Mouse (Mus musculus) hindbrain, embryonic 15.5 days (tissue): Measurements from ENCODE around the gene Ubr2. TPM values are rescaled to one million over a fixed set of nuclear protein-coding genes. Genes with fewer than 3 reads are reported as not detected.

ENCODE experiments used
- ATAC-seq: fragments of 200-750 bp; cut with Nextera tagmentation; 2 replicates; pipeline ENCODE4 v1.8.0; 2017; ENCODE audit warnings: low read depth, moderate number of reproducible peaks, moderate TSS enrichment; ENCODE audit not compliant: low FRiP score
- H3K27ac ChIP-seq: fragments of 300-500 bp; sonication (generic); replicated peaks from 2 replicates; pipeline ENCODE4 v1.5.1; 2015; ENCODE audit warnings: mild to moderate bottlenecking, inconsistent platforms
- H3K27me3 ChIP-seq: fragments of 300-500 bp; sonication (generic); 2 replicates; pipeline ENCODE4 v1.6.1; 2015; ENCODE audit warnings: control low read depth, inconsistent platforms
- H3K36me3 ChIP-seq: fragments of 300-500 bp; sonication (generic); 2 replicates; pipeline ENCODE4 v1.6.1; 2015; ENCODE audit warnings: control low read depth, inconsistent platforms
- H3K4me1 ChIP-seq: fragments of 300-500 bp; sonication (generic); replicated peaks from 2 replicates; pipeline ENCODE4 v1.6.1; 2015; ENCODE audit warnings: control low read depth, inconsistent platforms
- H3K4me2 ChIP-seq: fragments of 300-500 bp; sonication (generic); 2 replicates; pipeline ENCODE4 v1.6.1; 2015; ENCODE audit warnings: moderate library complexity, mild to moderate bottlenecking, inconsistent platforms
- H3K4me3 ChIP-seq: fragments of 300-500 bp; sonication (generic); 2 replicates; pipeline ENCODE4 v1.5.1; 2015; ENCODE audit warnings: mild to moderate bottlenecking, inconsistent platforms
- H3K9ac ChIP-seq: fragments of 300-500 bp; sonication (generic); 2 replicates; pipeline ENCODE4 v1.6.1; 2015; ENCODE audit warnings: inconsistent platforms
- H3K9me3 ChIP-seq: fragments of 300-500 bp; sonication (generic); 2 replicates; pipeline ENCODE4 v1.6.1; 2016; ENCODE audit warnings: control low read depth, inconsistent platforms
- WGBS: fragments of 180-500 bp; shearing (Covaris S2); methylation state at CpG from one replicate; pipeline ENCODE4 v1.1.7; 2015; 5-methylcytosine and 5-hydroxymethylcytosine counted together
- polyA plus RNA-seq: library from polyadenylated mRNA; unstranded; fragments of >200 nt; fragmentation: Nextera tagmentation; extraction: Ambion mirVana; gene quantifications from 2 replicates; pipeline ENCODE4 v1.2.1, GENCODE M21; 2015

The Ubr2 gene
- polyA plus RNA-seq, 1 experiment from 2014 or later, result 16.5 TPM

DNA sequence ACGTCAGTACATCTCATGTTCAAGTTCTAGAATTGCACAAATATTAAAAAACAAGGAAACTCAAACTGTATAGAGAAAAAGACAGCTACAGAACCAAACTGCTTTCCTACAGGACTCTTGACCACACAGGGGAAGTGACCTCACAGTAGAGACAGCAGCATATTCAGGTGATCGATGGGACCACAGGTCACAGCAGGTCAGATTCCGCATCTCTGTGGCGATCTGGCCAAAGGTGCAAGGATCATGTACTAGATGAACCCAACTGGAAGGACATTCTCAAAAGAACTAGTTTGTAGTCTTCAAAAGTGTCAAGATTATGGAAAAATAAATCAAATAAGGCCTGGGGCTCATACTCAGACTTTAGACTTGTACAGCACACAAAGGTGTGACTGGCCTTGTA, 11.5 kb downstream of the Ubr2 start:
- H3K4me1 ChIP-seq, result no peaks in the 10 kb centered on the region
- 94% methylated on average over 4 of the region's 4 CpGs for WGBS
- no peak overlapping the region for H3K4me3 ChIP-seq
- no peaks in the 10 kb centered on the region for H3K9me3 ChIP-seq
- H3K36me3 ChIP-seq, result peaks cover 24% of the 10 kb centered on the region
- H3K27me3 ChIP-seq, result no peaks in the 10 kb centered on the region
- no peak overlapping the region for H3K9ac ChIP-seq
- H3K4me2 ChIP-seq, result no peak overlapping the region
- ATAC-seq, result no peak
- H3K27ac ChIP-seq, result no peak overlapping the region

DNA sequence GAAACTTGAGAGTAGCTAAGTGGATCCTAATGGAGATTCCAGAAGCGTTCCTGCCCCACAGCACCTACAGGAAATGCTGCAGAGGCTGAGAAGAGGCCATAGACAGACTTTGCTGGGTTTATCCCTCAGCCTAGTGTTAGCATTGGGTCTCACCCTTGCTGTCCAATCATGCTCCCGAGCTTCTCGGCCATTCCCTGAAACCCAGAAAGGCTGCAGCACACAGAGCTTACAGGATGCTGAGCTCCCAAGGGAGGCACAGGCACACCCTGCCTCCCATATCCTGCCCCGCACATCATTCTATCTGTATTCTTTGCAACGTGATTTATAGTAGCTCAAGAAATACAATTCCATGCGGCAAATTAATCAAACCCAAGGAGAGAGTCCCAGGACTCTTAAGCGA, 13.9 kb downstream of the Ubr2 start:
- H3K27me3 ChIP-seq, result no peaks in the 10 kb centered on the region
- H3K36me3 ChIP-seq, result peaks cover 24% of the 10 kb centered on the region
- no peak for ATAC-seq
- no peak overlapping the region for H3K4me2 ChIP-seq
- WGBS, result 77% methylated on average over 7 of the region's 7 CpGs
- H3K9ac ChIP-seq, result no peak overlapping the region
- H3K4me3 ChIP-seq, result no peak overlapping the region
- H3K27ac ChIP-seq, result no peak overlapping the region
- H3K9me3 ChIP-seq, result no peaks in the 10 kb centered on the region
- H3K4me1 ChIP-seq, result no peaks in the 10 kb centered on the region

DNA sequence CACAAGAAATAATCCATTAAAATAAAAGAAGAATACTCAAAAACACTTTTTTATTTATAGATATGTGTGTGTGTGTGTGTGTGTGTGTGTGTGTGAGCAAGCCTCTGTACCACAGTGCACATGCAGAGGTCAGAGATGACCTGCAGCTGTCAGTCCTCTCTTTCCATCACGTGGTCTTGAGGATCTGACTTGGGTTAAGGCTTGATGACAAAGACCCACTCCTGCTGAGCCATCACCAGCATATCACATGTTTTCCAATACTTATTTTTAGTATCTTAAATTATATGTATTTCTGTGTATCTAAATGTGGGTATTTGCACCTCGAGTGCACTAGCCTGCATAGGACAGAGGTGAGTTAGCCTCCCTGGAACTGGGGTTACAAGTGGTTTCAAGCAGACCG, 14.7 kb downstream of the Ubr2 start:
- no peak for ATAC-seq
- Histone ChIP-seq H3K9ac (no peak overlapping the region), H3K4me2 (no peak overlapping the region), H3K36me3 (peaks cover 30% of the 10 kb centered on the region), H3K4me1 (no peaks in the 10 kb centered on the region), H3K27me3 (no peaks in the 10 kb centered on the region), H3K9me3 (no peaks in the 10 kb centered on the region), H3K27ac (no peak overlapping the region), H3K4me3 (no peak overlapping the region)
- 83% methylated on average over 3 of the region's 3 CpGs for WGBS

DNA sequence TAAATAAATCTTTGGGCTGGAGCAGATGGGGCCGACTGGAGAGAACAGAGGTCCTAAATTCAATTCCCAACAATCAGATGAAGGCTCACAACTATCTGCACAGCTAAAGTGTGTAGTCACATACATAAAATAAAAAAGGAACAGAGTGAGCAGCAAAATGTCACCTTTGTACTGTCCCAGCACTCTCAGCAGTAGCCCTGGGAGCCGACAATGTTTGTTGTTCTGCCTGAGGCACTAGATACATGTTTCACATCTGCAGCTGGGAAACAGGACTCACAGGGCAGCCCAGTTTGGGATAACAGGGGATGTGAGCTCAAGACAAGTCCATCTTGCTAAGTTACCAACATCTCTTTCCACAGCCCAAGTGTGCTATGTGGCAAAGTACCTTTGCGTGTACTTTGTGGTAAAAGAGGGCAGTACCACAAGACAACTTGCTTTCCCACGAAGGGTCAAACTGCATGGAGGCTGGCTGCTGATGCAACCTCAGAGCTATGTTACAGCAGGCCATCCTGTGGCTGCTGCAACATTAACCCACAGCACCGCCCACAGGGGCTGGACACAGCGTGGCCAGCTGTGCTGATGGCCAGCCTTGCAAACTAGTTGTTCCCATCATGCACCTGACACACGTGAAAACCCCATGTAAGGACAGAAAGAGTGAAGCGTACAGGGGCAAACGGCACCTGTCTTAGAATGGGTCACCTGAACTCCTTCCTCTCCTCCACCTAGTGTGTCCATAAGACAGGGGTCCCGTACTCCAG, 15.5 kb downstream of the Ubr2 start:
- H3K36me3 ChIP-seq, result peaks cover 30% of the 10 kb centered on the region
- no peak for ATAC-seq
- no peak overlapping the region for H3K9ac ChIP-seq
- no peaks in the 10 kb centered on the region for H3K4me1 ChIP-seq
- no peaks in the 10 kb centered on the region for H3K9me3 ChIP-seq
- no peak overlapping the region for H3K4me2 ChIP-seq
- 87% methylated on average over 10 of the region's 10 CpGs for WGBS
- H3K4me3 ChIP-seq, result no peak overlapping the region
- H3K27ac ChIP-seq, result no peak overlapping the region
- H3K27me3 ChIP-seq, result no peaks in the 10 kb centered on the region

DNA sequence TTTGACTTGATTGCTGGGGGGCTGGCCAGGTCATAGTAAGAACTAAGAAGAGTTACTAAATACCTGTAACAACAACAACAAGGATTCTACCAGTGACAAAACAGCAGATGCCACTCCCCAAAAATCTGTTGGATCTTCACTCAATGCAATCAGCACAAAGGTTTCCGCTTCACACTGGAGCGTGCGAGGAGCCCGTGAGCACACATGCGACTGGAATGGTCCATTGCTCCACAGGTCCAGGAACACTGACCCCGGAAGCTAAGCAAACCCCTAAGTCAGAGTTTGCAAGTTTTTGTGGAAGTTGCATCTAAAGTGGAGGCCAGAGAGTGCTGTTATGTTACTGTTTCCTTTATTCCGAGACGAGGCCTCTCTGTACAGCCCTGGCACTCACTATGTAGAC, 16.7 kb downstream of the Ubr2 start:
- Histone ChIP-seq H3K9ac (no peak overlapping the region), H3K36me3 (peaks cover 25% of the 10 kb centered on the region), H3K27ac (no peak overlapping the region), H3K9me3 (no peaks in the 10 kb centered on the region), H3K27me3 (no peaks in the 10 kb centered on the region), H3K4me1 (no peaks in the 10 kb centered on the region), H3K4me2 (no peak overlapping the region), H3K4me3 (no peak overlapping the region)
- no peak for ATAC-seq
- WGBS, result 93% methylated on average over 8 of the region's 8 CpGs

DNA sequence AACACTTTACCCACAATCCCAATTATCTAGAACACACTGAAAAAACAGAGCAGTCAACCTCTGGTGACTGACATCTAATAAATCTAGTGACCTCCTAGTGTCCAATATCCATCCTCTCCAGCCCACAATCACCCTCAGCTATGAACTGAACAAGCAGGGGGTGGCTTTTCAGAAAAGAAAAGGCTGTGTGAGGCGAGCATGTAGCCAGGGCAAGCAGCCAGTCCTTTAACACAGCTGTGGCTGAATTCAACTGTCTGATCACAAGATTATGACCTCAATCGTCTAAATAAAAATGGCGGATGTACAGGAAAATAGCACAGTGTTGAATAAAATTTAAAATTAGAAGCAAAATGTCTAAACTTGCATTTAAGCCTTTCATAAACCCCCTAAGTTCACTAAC, 22.7 kb downstream of the Ubr2 start:
- no peak overlapping the region for H3K27ac ChIP-seq
- no peak for ATAC-seq
- H3K9me3 ChIP-seq, result no peaks in the 10 kb centered on the region
- H3K4me1 ChIP-seq, result no peaks in the 10 kb centered on the region
- peaks cover 68% of the 10 kb centered on the region for H3K36me3 ChIP-seq
- no peak overlapping the region for H3K4me3 ChIP-seq
- no peak overlapping the region for H3K4me2 ChIP-seq
- WGBS, result 85% methylated on average over 3 of the region's 3 CpGs
- H3K27me3 ChIP-seq, result no peaks in the 10 kb centered on the region
- no peak overlapping the region for H3K9ac ChIP-seq

DNA sequence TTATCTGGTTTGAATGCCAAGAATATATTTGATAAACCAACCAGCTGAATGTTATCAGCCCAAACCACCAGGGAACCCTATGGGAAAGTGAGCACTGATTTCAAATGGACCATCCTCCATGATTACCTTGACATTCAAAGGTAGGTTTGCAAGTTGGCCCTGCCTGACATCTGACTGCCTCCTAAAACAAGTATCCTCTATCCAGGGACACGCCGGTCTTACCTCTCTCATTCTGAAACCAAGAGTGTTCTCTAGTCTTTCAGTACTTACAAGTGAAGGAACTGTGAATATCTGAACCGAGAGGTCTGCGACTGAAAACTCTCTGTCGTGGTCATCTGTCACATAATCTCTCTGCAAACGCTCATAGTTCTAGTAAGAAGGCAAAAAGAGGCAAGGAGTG, 30.3 kb downstream of the Ubr2 start:
- Histone ChIP-seq H3K27ac (no peak overlapping the region), H3K4me1 (no peaks in the 10 kb centered on the region), H3K9ac (no peak overlapping the region), H3K4me3 (no peak overlapping the region), H3K9me3 (no peaks in the 10 kb centered on the region), H3K36me3 (peaks cover 95% of the 10 kb centered on the region), H3K27me3 (no peaks in the 10 kb centered on the region), H3K4me2 (no peak overlapping the region)
- no peak for ATAC-seq
- WGBS, result 97% methylated on average over 6 of the region's 6 CpGs

DNA sequence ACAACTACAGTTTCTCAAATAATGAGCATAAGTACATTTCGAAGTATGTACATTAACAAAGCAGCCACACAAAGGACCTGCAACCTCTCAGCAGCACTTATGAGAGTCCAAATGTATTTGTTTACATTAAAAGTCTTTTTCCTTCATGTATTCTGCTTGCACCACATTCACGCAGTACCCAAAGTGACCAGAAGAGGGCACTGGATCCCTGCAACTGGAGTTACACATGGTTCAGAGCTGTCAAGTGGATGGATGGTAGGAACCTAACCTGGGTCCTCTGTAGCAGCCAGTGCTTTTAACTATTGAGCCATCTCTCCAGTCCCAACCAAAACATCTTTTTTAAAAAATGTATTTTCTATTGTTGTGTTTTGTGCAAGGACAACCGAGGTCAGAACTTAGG, 35.2 kb downstream of the Ubr2 start:
- Histone ChIP-seq H3K4me2 (no peak overlapping the region), H3K4me1 (no peaks in the 10 kb centered on the region), H3K36me3 (peaks cover 95% of the 10 kb centered on the region), H3K9ac (no peak overlapping the region), H3K27me3 (no peaks in the 10 kb centered on the region), H3K9me3 (no peaks in the 10 kb centered on the region), H3K4me3 (no peak overlapping the region), H3K27ac (no peak overlapping the region)
- WGBS, result 61% methylated on average over 3 of the region's 3 CpGs
- no peak for ATAC-seq

DNA sequence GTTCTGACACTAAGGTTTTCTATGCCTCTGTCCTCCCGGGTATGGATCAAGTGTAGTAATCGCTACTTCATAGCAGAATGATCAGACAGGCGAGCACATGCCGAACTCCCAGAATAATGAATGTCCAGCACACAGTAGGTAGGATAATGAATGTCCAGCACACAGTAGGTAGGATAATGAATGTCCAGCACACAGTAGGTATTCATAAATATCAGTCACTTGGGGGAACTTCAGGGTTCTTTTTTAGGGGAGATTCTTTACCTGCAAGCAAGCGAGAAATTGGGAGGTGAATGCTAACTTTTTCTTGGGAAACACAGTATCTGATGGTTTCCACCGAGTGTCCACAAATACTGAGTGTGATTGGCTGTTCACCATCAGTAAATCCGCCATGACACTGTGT, 37.8 kb downstream of the Ubr2 start:
- no peaks in the 10 kb centered on the region for H3K9me3 ChIP-seq
- no peaks in the 10 kb centered on the region for H3K27me3 ChIP-seq
- H3K27ac ChIP-seq, result no peak overlapping the region
- H3K4me2 ChIP-seq, result no peak overlapping the region
- no peaks in the 10 kb centered on the region for H3K4me1 ChIP-seq
- WGBS, result 93% methylated on average over 7 of the region's 7 CpGs
- no peak overlapping the region for H3K4me3 ChIP-seq
- ATAC-seq, result no peak
- H3K9ac ChIP-seq, result no peak overlapping the region
- H3K36me3 ChIP-seq, result peaks cover 93% of the 10 kb centered on the region

DNA sequence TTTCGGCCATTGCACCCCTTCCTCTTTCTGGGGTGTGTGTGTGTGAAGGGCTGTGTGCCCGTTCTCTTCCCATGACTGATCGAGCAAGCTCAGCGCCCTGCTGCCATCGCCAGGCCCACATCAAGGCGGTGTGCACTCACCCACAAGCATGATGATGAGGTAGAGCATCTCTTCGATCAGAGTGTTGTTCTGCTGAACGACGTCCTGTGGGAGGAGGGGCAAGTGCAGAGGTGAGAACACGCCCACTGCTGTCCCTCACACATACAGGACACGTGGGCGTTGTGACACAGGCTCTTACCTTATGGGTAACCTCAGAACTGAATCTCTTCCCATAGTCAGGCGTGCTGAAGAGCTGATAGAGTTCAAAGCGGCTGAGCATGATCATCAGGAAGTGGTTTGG, 43.5 kb downstream of the Ubr2 start:
- 93% methylated on average over 14 of the region's 14 CpGs for WGBS
- Histone ChIP-seq H3K27ac (no peak overlapping the region), H3K36me3 (peaks cover 97% of the 10 kb centered on the region), H3K4me3 (no peak overlapping the region), H3K9me3 (no peaks in the 10 kb centered on the region), H3K4me1 (no peaks in the 10 kb centered on the region), H3K27me3 (no peaks in the 10 kb centered on the region), H3K9ac (no peak overlapping the region), H3K4me2 (no peak overlapping the region)
- no peak for ATAC-seq

DNA sequence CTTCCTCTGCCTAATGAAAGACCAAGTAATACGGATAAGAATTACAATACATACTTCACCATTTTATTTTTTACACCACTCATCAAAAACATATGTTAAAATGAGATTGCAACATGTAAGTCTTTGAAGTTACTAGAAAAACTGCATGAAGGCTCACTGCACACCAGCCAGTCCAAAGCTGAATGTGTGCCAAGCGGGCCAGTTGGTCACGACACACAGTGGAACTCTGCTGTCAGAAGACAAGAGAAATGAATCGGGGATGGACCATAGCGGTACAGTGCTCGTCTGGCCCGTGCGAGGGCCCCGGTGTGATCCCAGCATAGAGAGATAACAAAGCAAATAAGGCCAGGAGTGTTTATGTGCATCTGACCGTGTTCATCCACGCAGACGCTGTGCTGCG, 47.2 kb downstream of the Ubr2 start:
- no peak for ATAC-seq
- WGBS, result 86% methylated on average over 13 of the region's 13 CpGs
- no peaks in the 10 kb centered on the region for H3K9me3 ChIP-seq

DNA sequence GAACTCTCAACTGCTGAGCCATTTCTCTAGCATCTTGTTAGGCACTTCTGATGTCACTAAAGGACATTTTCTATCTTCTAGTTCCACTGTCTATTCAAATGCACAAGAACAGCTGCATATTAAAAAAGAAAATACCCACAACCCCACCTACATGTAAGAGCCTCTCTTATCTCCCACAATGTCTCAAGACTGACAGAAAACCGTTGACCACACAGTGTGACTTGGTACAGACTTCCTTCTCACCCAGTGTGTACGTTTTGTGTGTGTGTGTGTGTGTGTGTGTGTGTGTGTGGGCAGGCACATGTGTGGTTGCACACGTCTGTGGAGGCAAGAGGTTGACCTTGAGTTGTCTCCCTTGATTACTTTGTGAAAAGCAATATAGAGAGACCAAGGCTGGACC, 48.2 kb downstream of the Ubr2 start:
- H3K36me3 ChIP-seq, result peaks cover 95% of the 10 kb centered on the region
- H3K4me3 ChIP-seq, result no peak overlapping the region
- 89% methylated on average over 3 of the region's 3 CpGs for WGBS

More for the DNA sequence above, 47.2 kb downstream of the Ubr2 start:
- Histone ChIP-seq H3K27me3 (no peaks in the 10 kb centered on the region), H3K4me1 (no peaks in the 10 kb centered on the region), H3K36me3 (peaks cover 95% of the 10 kb centered on the region), H3K4me3 (no peak overlapping the region), H3K27ac (no peak overlapping the region), H3K4me2 (no peak overlapping the region), H3K9ac (no peak overlapping the region)

DNA sequence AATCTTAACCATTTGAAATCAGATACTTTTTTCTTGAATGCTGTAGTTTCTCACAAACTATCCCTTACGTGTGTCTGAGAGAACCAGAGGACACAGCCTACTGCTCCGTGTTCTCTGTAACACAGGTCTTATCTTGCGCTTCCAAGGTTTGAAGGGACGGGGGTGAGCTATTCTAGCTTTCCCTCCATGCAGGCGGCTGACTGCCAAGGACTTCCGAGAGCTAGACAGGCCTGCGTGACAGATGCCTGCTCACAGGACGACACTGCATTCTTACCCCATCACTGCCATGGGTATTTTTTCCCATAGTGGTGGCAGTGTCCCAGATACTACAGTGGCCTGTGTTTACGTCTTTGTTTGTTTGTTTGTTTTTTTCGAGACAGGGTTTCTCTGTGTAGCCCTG, 50.1 kb downstream of the Ubr2 start:
- peaks cover 93% of the 10 kb centered on the region for H3K36me3 ChIP-seq
- no peak overlapping the region for H3K4me3 ChIP-seq
- H3K9ac ChIP-seq, result no peak overlapping the region
- no peaks in the 10 kb centered on the region for H3K4me1 ChIP-seq
- no peaks in the 10 kb centered on the region for H3K9me3 ChIP-seq
- ATAC-seq, result no peak
- no peaks in the 10 kb centered on the region for H3K27me3 ChIP-seq
- 92% methylated on average over 10 of the region's 10 CpGs for WGBS
- H3K27ac ChIP-seq, result no peak overlapping the region
- H3K4me2 ChIP-seq, result no peak overlapping the region

More for the DNA sequence above, 48.2 kb downstream of the Ubr2 start:
- H3K27me3 ChIP-seq, result no peaks in the 10 kb centered on the region
- no peak overlapping the region for H3K9ac ChIP-seq
- no peaks in the 10 kb centered on the region for H3K4me1 ChIP-seq
- no peak overlapping the region for H3K27ac ChIP-seq
- no peak for ATAC-seq
- no peaks in the 10 kb centered on the region for H3K9me3 ChIP-seq
- no peak overlapping the region for H3K4me2 ChIP-seq
